Mouse (Mus musculus): ENCODE data around the gene Cntn1.
"Not testable (repeated sequence)": the region's sequence is repeated elsewhere in the genome, so short reads cannot be mapped to it uniquely, and the experiment has no call there.

The Cntn1 gene

DNA sequence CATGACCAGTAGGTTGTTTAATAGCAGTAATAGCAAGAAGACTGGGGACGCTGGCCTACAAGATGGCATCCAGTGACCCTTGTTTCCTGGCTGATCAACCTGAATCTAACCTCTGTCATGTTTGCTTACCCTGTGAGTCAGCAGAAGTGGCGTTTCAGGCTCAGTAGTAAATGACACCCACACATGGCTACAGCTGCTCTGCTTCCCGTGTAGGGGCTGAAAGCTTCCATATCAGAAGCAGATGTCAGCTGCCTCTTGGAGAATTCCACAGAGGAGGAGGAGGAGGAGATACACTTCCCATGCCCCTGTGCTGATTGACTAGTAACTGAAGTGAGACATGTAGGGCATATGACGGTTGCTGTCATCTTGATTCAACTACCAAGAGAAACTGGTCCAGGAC is 225.9 kb downstream of the Cntn1 start:
- DNase-seq = peak in 1 of 2 experiments; percentile 16

DNA sequence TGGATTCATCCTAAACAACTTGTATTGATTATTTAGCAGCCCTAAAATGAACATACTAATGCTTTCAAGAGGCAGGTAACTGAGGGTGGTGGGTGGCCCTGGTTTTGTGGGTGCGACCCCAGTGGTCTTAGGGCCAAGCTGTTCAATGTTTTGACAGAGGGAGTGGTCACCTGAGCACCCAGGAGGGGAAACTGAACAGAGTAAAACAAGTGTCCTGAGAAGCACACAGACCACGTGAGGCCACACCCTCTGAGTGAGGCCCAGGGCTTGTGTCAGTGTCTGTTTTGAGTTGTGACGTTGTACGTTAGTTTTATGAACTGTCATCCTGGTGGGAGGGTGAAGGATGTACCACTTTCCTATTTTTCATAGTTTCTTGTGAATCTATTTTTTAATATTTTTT is 227.0 kb downstream of the Cntn1 start:
- DNase-seq = no peak

DNA sequence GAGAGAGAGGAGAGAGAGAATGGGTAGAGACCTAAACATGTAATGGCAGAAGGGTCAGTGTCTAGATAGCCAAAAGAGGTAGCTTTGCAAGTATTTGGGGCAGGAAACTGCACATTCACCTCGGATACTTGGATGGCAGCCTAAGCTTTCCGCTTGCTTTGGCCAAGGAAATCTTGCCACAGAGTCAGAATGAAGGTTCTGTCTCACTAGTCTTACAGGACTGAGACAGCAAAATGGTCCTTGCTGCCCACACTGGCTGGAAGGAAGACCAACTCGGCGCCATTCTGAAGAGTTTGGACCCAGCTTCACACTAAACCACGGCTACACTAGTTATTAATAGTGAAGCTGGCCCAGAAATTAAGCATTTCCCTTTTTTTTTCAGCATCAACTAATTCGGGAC is 230.0 kb downstream of the Cntn1 start:
- DNase-seq = no peak

DNA sequence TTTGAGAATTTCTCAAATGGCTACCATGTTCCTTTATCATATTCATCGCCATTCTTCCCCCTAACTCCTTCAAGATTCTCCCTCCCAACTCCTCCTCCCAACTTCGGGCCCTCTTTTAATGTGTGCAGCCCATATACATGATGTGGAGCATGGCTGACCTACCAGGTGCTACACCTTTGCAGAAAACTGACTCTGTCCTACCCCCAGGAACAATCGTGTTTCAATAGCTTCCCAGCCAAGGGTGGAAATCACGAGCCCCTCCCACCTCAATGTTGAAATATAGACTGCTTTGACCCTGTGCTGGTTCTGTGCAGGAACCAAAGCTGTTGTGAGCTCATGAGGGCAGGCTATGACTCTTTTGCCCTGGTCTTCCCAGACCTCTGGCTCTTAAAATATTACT is 236.7 kb downstream of the Cntn1 start:
- no peak for DNase-seq

DNA sequence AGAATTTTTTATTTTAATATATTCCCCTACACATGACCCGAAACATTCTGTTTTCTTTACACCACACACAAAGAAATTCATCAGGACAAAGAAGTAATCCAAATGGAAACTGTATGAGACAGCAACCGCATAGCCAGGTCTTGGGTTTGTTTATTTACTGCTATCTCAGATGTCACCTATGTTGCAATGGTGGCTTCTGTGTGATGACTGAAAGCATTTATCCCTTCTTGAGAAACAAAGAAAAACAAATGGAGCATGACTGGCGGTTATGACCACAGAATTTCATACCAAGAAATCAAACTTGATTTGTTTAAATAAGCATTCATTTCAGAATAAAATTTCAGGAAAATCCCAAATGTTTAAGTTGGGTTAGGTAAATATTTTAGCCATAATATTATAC is 245.5 kb downstream of the Cntn1 start:
- DNase-seq = no peak

DNA sequence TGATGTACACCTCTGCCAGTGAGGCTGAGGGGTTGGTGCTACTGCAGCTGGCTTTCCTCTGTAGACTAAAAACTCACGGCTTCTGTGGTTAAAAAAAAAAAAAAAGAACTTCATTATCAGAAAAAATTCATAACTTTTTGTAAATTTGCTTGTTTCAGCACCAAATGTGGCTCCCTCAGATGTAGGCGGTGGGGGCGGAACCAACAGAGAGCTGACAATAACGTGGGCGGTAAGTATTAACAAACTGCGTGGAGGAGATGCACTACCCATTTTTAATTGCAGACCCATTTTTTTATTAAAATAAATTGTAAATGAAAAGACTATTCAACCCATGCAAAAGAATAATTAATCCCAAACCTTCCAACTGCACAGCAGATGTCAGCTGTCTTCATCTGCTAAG is 251.8 kb downstream of the Cntn1 start:
- no peak for DNase-seq

DNA sequence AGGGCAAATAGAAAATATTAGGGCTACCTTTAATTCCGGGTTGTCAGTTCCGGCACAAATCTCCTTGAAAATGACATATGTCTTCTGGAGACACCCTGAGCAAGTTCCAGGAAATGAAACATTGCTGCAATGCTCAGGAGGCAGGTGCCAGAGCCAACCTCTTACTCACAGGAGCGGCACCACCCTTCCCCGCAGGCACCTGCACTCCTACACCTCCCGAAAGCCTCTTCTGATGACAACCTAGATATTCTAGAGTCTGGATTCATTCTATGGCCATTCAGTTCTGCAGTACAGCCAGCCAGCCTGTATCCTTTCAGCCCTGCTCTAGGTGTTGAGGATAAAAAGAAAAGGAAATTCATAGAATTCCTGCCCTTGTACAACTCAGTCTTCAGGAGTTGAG is 253.3 kb downstream of the Cntn1 start:
- DNase-seq = no peak

DNA sequence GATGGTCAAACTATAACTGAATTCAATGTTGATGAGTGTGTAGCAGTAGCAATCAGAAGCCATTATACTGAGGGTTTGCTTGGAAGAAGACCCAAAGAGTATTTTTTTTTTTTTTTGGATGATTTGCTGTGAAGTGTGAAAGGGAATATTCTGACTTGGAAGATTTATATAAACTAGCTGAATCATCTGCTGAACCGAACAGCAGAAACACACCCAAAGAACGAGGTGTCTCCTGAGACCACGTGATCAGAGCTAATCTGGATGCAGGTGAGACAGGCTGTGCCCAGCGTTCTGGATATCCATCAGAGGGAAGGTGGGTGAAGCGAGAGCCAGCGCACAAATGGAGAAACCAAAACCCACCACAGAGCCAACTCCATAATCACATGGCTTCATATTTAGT is 271.0 kb downstream of the Cntn1 start:
- DNase-seq = no peak

DNA sequence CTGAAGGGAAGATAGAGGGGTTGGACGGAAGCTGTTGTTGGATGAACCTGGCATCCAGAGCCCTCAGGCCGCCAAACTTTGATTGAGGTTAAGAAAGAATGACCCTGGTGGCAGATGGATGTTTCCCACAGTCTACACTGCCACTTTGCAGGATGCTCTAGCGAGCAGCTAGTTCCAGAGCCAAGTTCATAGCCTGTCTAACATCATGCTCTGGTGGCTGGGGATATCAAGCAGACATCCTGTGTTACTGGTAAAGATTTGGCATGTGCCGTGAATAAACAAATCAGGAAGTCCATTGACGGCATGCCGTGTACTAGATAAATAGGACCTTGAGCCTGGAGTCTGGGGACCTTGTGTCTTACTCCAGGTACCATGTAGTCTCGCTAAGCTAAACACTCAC is 276.1 kb downstream of the Cntn1 start:
- no peak for DNase-seq

DNA sequence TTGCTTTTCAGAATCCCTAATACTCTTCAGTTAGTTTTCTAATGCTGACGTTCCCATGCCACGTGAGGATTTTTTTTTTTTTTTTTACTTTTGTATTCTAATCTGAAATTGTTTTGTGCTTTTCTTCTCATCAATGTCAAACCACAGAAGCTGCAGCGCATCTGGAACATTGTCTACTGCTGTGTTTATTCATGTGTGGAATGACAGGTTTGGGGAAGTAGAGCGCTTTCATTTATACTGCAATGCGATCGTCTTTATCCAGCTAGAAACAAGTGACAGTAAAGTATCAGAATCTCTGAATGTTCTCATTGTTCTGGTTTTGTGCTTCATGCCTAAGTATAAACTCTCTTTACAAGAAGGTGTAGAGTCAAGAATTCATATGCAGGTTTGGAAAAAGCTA is 289.3 kb downstream of the Cntn1 start:
- DNase-seq = no peak

DNA sequence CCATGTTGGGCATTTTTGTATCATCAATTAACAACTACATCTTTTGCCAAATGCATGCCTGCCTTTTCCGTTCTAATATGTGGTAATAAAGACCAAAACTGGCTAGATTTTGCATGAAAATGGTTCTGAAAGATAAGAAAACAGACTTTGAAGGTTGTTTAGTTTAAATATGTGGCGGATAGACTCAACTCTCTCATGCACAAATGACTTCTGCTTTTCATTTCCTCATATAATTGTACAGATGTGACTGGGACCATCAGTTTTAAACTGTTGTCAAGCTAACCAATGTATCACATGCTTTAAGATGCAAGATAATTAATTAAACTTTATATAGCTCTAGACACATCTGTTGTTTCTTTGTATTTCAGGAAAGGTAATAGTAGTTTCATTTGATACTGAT is 290.5 kb downstream of the Cntn1 start:
- no peak for DNase-seq

DNA sequence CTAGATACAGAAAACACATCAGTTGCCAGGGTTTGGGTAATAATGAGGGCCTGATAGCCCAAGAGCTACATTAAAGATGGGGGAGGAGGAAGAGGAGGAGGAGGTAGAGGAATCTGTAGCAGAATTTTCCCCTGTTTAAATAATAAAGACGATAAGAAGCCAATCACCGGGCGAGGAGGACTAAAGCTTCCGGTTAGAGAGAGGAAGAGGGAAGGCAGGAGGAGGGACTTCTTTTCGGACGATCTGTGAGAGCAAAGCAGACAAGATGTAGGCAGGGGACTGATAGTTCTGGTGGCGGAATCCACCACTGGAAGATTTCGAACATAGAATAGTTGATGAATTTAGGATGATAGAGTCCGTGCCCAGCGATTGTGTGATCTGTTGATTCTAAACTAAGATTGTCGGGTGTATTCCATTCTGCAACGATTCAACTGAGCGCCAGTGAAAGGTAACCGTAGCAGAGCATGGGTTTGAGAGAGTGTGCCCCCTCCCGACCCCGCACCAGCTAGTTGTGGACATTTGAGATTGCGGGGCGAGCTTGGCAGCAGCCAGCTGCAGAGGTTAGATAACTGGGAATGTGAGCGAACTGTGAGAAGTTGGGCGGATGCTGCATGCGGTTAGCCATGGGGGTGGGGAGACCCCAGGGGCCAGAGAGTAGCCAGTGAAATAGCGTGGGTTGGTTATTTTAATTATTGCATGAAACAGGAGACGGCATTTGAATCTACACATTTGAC is 293.3 kb downstream of the Cntn1 start:
- DNase-seq = no peak

DNA sequence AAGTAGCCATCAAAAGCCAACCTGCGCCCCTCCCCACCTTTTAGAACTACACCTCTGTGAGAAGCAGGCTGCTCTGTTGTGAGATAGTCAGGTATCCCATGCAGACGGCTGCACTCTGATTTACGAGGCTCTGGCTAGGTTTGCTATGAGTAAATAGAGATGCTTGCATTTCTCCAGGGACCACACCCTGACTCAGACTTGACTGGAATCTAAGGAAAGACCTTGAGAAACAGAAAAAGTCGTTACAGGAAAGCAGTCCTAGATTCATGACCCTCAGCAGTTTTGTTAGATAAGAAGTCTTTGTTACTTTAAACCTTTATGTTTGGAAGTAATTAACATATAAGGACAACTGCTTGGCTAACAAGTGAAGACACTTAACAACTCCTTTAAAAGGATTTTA is 296.5 kb downstream of the Cntn1 start:
- no peak for DNase-seq

DNA sequence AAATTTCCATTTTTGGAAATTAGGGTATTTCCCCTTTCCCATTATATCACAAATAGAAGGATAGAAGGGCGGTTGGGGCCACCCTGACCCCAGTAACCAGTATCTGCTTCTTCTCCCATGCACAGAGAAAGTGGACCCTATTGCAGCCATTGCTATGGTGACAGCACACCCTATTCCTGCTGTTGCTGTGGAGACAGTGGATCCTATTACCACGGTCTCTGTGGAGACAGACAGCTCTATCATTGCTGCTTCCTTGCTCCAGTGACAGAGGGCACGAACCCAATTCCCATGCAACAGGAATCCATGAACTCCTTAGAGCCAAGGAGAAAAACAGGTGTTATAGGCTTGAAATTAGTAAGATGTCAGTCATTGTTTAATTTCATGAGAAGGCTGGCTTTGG is 296.9 kb downstream of the Cntn1 start:
- peak in 1 of 2 experiments; percentile 2 for DNase-seq

DNA sequence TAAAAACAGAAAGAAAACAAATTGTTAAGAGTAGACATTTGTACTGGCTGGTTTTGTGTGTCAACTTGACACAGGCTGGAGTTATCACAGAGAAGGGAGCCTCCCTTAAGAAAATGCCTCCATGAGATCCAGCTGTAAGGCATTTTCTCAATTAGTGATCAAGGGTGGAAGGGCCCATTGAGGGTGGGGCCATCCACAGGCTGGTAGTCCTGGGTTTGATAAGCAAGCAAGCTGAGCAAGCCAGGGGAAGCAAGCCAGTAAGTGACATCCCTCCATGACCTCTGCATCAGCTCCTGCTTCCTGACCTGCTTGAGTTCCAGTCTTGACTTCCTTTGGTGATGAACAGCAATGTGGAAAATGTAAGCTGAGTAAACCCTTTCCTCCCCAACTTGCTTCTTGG is 297.5 kb downstream of the Cntn1 start:
- DNase-seq = not testable (repeated sequence)

DNA sequence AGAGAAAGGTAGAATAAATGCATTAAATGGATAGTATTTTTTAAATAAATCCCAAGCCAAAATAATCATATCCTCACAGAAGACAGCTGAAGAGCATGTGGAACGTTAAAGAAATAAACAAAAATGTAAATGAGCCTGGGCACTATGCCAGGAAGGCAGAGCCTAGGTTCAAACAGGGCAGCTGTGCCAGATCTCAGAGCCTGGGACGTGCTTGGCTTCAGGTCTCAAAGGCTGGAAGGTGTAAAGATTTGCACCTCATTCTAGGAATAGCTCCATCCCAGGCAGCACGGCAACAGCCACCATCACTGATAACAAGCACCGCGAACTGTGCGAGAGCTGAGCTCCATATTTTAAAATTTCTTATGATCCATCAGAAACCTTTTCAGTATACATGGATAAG is 313.2 kb downstream of the Cntn1 start:
- DNase-seq = peak in 1 of 2 experiments; percentile 3

DNA sequence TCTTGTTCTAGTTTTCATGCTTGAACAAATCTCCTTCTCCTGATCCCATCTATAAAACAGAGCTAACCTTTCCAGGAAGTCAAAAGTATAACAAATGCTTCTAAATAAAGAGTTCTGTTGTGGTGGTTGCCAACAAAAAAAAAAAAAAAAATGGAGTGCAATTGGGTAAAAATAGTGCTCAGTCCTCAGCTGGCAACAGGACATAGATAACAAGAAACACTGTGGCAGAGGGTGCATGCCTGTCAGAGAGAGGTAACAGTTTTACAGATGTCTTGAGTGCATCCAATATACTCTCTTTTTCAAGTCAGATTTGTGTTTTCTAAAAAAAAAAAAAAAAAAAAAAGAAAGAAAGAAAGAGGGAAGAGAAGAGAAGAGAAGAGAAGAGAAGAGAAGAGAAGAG is 313.6 kb downstream of the Cntn1 start:
- DNase-seq = no peak
